Mouse (Mus musculus): Measurements from ENCODE around the gene Tmigd3.

Tmigd3 gene

GRCm38 (mm10) chr3:105936111-105936510, 65.4 kb downstream of the Tmigd3 start:
- no peak for DNase-seq

- no peak for DNase-seq
Observed at GRCm38 (mm10) chr3:105951348-105951747, 80.6 kb downstream of the Tmigd3 start.

GRCm38 (mm10) chr3:105957235-105957634, 86.5 kb downstream of the Tmigd3 start:
- DNase-seq: no peak

- no peak for DNase-seq
Observed at GRCm38 (mm10) chr3:105958204-105958603, 87.5 kb downstream of the Tmigd3 start.

GRCm38 (mm10) chr3:105958974-105959580, 88.4 kb downstream of the Tmigd3 start, which contains the start of gene Wdr77:
Gene Wdr77 (plus strand): TSS chr3:105959369.
- peak; percentile 95 to 96 for DNase-seq

- DNase-seq: no peak
Observed at GRCm38 (mm10) chr3:105959585-105959984, 88.9 kb downstream of the Tmigd3 start.

- DNase-seq: no peak
Observed at GRCm38 (mm10) chr3:105959999-105960398, 89.3 kb downstream of the Tmigd3 start, which contains the start of gene Atp5f1. Gene Atp5f1 (minus strand): TSS chr3:105960099.

- DNase-seq: no peak
Observed at GRCm38 (mm10) chr3:105960700-105961099, 90.0 kb downstream of the Tmigd3 start.

- no peak for DNase-seq
Observed at GRCm38 (mm10) chr3:105971831-105972446, 101.2 kb downstream of the Tmigd3 start.

- no peak for DNase-seq
Observed at GRCm38 (mm10) chr3:105973411-105973810, 102.7 kb downstream of the Tmigd3 start, which contains the start of gene Ovgp1. Gene Ovgp1 (plus strand): TSS chr3:105973711.
